Mouse (Mus musculus): ENCODE measurements around the gene Grin2d. TPM values are rescaled to one million over a fixed set of nuclear protein-coding genes. Genes with fewer than 3 reads are reported as not detected.
A peak's percentile ranks its signal among the peaks of the same experiment; 100 is the strongest.

Gene Grin2d
- total and polyA plus RNA-seq, 3 experiments: 0.04 to 0.07 TPM; not detected in 1

DNA sequence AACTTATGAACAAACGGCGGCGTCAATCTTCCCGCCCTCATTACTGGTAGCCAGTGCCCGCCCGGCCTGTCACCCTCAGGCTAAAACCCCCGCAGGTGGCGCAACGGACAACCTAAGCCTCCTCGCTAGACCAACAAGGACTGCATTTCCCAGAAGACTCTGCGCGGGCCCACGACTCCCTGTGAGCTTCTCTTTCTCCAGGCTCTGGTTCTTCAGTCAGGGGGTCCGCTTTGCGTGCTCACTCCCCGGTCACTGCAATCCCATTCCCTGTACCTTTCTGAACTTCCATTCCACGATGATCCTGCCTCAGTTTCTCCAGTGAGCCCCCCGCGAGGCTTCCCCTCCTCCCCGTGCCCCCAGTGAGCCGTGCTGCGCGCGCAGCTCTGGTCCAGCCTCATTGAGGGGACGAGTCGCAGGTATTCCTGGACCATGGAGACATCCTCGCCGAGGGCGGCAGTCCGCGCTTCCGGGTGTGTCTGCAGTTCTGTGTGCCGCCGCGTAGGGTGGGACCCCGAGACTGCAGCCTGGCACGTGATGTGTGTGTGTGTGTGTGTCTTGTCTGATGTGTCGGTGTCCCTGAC, 94.6 kb downstream of the Grin2d start, which contains the start of gene Lmtk3 (continued):
- TF ChIP-seq E2F4 (IDR thresholded peaks at IDR 0.05; ENCODE audit: insufficient replicate concordance, low read depth, low read length) (no peak), KAT2A (IDR thresholded peaks at IDR 0.05; ENCODE audit: insufficient replicate concordance, low read length) (no peak), ZC3H11A (IDR thresholded peaks at IDR 0.05; ENCODE audit: low read depth, low read length) (no peak), SIN3A (IDR thresholded peaks at IDR 0.05; ENCODE audit: low read length) (no peak), HCFC1 (IDR thresholded peaks at IDR 0.05; ENCODE audit: low read depth, low read length) (peak; percentile 85), MYC (IDR thresholded peaks at IDR 0.05; ENCODE audit: low read depth, low read length) (no peak), IRF4 (IDR thresholded peaks at IDR 0.05; ENCODE audit: low read depth, low read length) (no peak), MAX (IDR thresholded peaks at IDR 0.05; ENCODE audit: low read length) (no peak), USF1 (IDR thresholded peaks at IDR 0.05; ENCODE audit: low read depth, low read length) (no peak), POLR2A (IDR thresholded peaks at IDR 0.05; ENCODE audit: low read depth, low read length) (peak; percentile 28; the same call in 1 of the 2 replicates), MAFK (IDR thresholded peaks at IDR 0.05; ENCODE audit: insufficient replicate concordance, low read length) (no peak), BHLHE40 (IDR thresholded peaks at IDR 0.05; ENCODE audit: low read depth, low read length) (peak; percentile 75)

DNA sequence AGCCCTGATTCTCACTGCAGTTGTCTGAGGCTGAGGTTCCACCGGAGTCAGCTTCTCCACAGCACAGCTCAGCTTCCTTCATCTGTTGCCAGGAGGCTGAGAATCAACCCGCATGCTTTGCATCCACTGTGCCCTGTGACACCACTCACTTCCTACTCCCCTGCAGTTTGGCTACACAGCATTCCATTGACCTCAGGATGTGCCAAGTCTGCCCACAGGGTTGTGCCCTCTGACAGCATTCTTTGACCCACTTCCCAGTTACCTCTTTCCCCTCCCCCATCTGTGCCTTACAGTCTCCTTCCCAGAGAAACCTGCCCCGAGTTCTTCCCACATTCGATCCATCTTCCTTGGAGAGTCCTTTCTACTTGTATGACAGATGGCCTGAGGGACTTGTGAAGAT, 95.9 kb downstream of the Grin2d start:
- Histone ChIP-seq H3K4me2 (ENCODE audit: insufficient read depth, low read depth, poor library complexity, severe bottlenecking) (no peak overlapping the region), H3K9ac (ENCODE audit: insufficient read depth, low read depth) (no peak overlapping the region), H3K4me3 (replicated peaks in 1 of 3; ENCODE audit: low read depth in 2 of 3, low read length in 2 of 3, poor library complexity in 1 of 3) (no peak overlapping the region), H3K9me3 (replicated peaks; ENCODE audit: low read length) (no peaks in the 10 kb centered on the region), H3K4me1 (ENCODE audit: control insufficient read depth in 1 of 2, insufficient read depth in 2 of 2) (peaks cover 15 to 23% of the 10 kb centered on the region in 2 experiments), H3K27ac (ENCODE audit: insufficient read depth, low read depth) (no peak overlapping the region), H3K79me2 (replicated peaks; ENCODE audit: control insufficient read depth, extremely low read depth, insufficient read depth, poor library complexity, severe bottlenecking) (no peaks in the 10 kb centered on the region), H3K27me3 (replicated peaks) (peaks cover 24% of the 10 kb centered on the region), H3K36me3 (replicated peaks in 1 of 2; ENCODE audit: control insufficient read depth in 1 of 2, insufficient read depth in 1 of 2, low read length in 1 of 2) (no peaks in the 10 kb centered on the region)
- dilution Hi-C loops (cut with MboI; ENCODE audit: extremely low pct_ligation_motif_present, extremely low pct_unique_long_range_greater_than_20kb, low sequenced_read_pairs) (no loop called here), in situ Hi-C loops (cut with MboI; ENCODE audit: low pct_ligation_motif_present, low pct_unique_long_range_greater_than_20kb, low sequenced_read_pairs) (no loop called here)
- no peak for DNase-seq (ENCODE audit: extremely low read depth)
- TF ChIP-seq MXI1 (IDR thresholded peaks at IDR 0.05; ENCODE audit: low read depth, low read length): no peak
- no peak for TF ChIP-seq CHD1 (IDR thresholded peaks at IDR 0.05; ENCODE audit: low read depth, low read length)
- TF ChIP-seq MAFK (IDR thresholded peaks at IDR 0.05; ENCODE audit: insufficient replicate concordance, low read length): no peak
- TF ChIP-seq UBTF (IDR thresholded peaks at IDR 0.05; ENCODE audit: low read depth, low read length): no peak
- no peak for TF ChIP-seq POLR2AphosphoS2 (IDR thresholded peaks at IDR 0.05; ENCODE audit: low read depth, low read length)
- no peak for TF ChIP-seq RCOR1 (conservative IDR thresholded peaks at IDR 0.05; ENCODE audit: low read depth, low read length)
- no peak for TF ChIP-seq SIN3A (IDR thresholded peaks at IDR 0.05; ENCODE audit: low read length)
- no peak for TF ChIP-seq JUN (IDR thresholded peaks at IDR 0.05; ENCODE audit: insufficient read depth, low read depth, low read length)
- TF ChIP-seq ZNF384 (IDR thresholded peaks at IDR 0.05; ENCODE audit: low read depth, low read length): no peak
- no peak for TF ChIP-seq CTCF (conservative IDR thresholded peaks at IDR 0.05 in 1 of 2, IDR thresholded peaks at IDR 0.05 in 1 of 2; ENCODE audit: low read depth in 2 of 2, low read length in 2 of 2)
- TF ChIP-seq BHLHE40 (IDR thresholded peaks at IDR 0.05; ENCODE audit: low read depth, low read length): no peak
- TF ChIP-seq ZC3H11A (IDR thresholded peaks at IDR 0.05; ENCODE audit: low read depth, low read length): no peak
- no peak for TF ChIP-seq SMC3 (IDR thresholded peaks at IDR 0.05; ENCODE audit: low read depth, low read length)
- TF ChIP-seq ELF1 (IDR thresholded peaks at IDR 0.05; ENCODE audit: low read depth, low read length): no peak
- no peak for TF ChIP-seq CHD2 (IDR thresholded peaks at IDR 0.05; ENCODE audit: low read length)
- no peak for TF ChIP-seq USF1 (IDR thresholded peaks at IDR 0.05; ENCODE audit: low read depth, low read length)

Other genes with a start within 250 kb of the Grin2d start
Only the 20 nearest of the 23 such genes appear.
- gene Ntn5, start 194.4 kb downstream of the Grin2d start, total RNA-seq (2012; rRNA removed): 0.08 TPM in 1 of 2 replicates, not detected in the other
- gene Ntn5, start 194.4 kb downstream of the Grin2d start, total RNA-seq (2014; rRNA removed): not detected in 2 replicates
- 0.57 and 0.63 TPM in 2 replicates for gene Ntn5, start 194.4 kb downstream of the Grin2d start, polyA plus RNA-seq (2012; ENCODE audit: insufficient read length, low read depth)
- gene Sec1, start 184.0 kb downstream of the Grin2d start, total RNA-seq (2012; rRNA removed): 0.04 and 0.08 TPM in 2 replicates
- 0.18 and 0.26 TPM in 2 replicates for gene Sec1, start 184.0 kb downstream of the Grin2d start, total RNA-seq (2014; rRNA removed)
- 0.33 and 0.46 TPM in 2 replicates for gene Sec1, start 184.0 kb downstream of the Grin2d start, polyA plus RNA-seq (2012; ENCODE audit: insufficient read length, low read depth)
- gene Car11, start 178.5 kb downstream of the Grin2d start, total RNA-seq (2012; rRNA removed): 0.25 TPM in 1 of 2 replicates, not detected in the other
- not detected in 2 replicates for gene Car11, start 178.5 kb downstream of the Grin2d start, total RNA-seq (2014; rRNA removed)
- 0.61 TPM in 1 of 2 replicates, not detected in the other for gene Car11, start 178.5 kb downstream of the Grin2d start, polyA plus RNA-seq (2012; ENCODE audit: insufficient read length, low read depth)
- gene Dbp, start 173.3 kb downstream of the Grin2d start, total RNA-seq (2012; rRNA removed): 7.9 and 8.5 TPM in 2 replicates
- 11.0 and 12.4 TPM in 2 replicates for gene Dbp, start 173.3 kb downstream of the Grin2d start, total RNA-seq (2014; rRNA removed)
- 7.2 and 10.4 TPM in 2 replicates for gene Dbp, start 173.3 kb downstream of the Grin2d start, polyA plus RNA-seq (2012; ENCODE audit: insufficient read length, low read depth)
- gene Rpl18, start 162.9 kb downstream of the Grin2d start, total RNA-seq (2012; rRNA removed): 3,614 and 3,766 TPM in 2 replicates
- 3,153 and 3,204 TPM in 2 replicates for gene Rpl18, start 162.9 kb downstream of the Grin2d start, total RNA-seq (2014; rRNA removed)
- gene Rpl18, start 162.9 kb downstream of the Grin2d start, polyA plus RNA-seq (2012; ENCODE audit: insufficient read length, low read depth): 2,393 and 2,438 TPM in 2 replicates
- 16.6 and 19.2 TPM in 2 replicates for gene Sphk2, start 160.4 kb downstream of the Grin2d start, total RNA-seq (2012; rRNA removed)
- gene Sphk2, start 160.4 kb downstream of the Grin2d start, total RNA-seq (2014; rRNA removed): 7.3 and 9.4 TPM in 2 replicates
- 21.8 and 22.4 TPM in 2 replicates for gene Sphk2, start 160.4 kb downstream of the Grin2d start, polyA plus RNA-seq (2012; ENCODE audit: insufficient read length, low read depth)
- 1.3 and 1.4 TPM in 2 replicates for gene Fam83e, start 157.2 kb downstream of the Grin2d start, total RNA-seq (2012; rRNA removed)
- gene Fam83e, start 157.2 kb downstream of the Grin2d start, total RNA-seq (2014; rRNA removed): 0.13 and 0.39 TPM in 2 replicates
- 0.40 and 0.74 TPM in 2 replicates for gene Fam83e, start 157.2 kb downstream of the Grin2d start, polyA plus RNA-seq (2012; ENCODE audit: insufficient read length, low read depth)
- 0.21 TPM in 1 of 2 replicates, not detected in the other for gene Spaca4, start 152.6 kb downstream of the Grin2d start, total RNA-seq (2012; rRNA removed)
- not detected in 2 replicates for gene Spaca4, start 152.6 kb downstream of the Grin2d start, total RNA-seq (2014; rRNA removed)
- gene Spaca4, start 152.6 kb downstream of the Grin2d start, polyA plus RNA-seq (2012; ENCODE audit: insufficient read length, low read depth): 0.35 TPM in 1 of 2 replicates, not detected in the other
- 0.30 and 0.46 TPM in 2 replicates for gene Lmtk3, start 94.6 kb downstream of the Grin2d start, total RNA-seq (2012; rRNA removed)
- gene Lmtk3, start 94.6 kb downstream of the Grin2d start, total RNA-seq (2014; rRNA removed): 0.19 TPM in 1 of 2 replicates, not detected in the other
- gene Lmtk3, start 94.6 kb downstream of the Grin2d start, polyA plus RNA-seq (2012; ENCODE audit: insufficient read length, low read depth): 0.18 and 0.34 TPM in 2 replicates
- 0.13 and 0.17 TPM in 2 replicates for gene Sult2b1, start 93.7 kb downstream of the Grin2d start, total RNA-seq (2012; rRNA removed)
- not detected in 2 replicates for gene Sult2b1, start 93.7 kb downstream of the Grin2d start, total RNA-seq (2014; rRNA removed)
- gene Sult2b1, start 93.7 kb downstream of the Grin2d start, polyA plus RNA-seq (2012; ENCODE audit: insufficient read length, low read depth): 0.29 TPM in 1 of 2 replicates, not detected in the other
- 59.1 and 64.2 TPM in 2 replicates for gene Cyth2, start 63.8 kb downstream of the Grin2d start, total RNA-seq (2012; rRNA removed)
- 25.6 and 28.7 TPM in 2 replicates for gene Cyth2, start 63.8 kb downstream of the Grin2d start, total RNA-seq (2014; rRNA removed)
- 59.4 and 75.4 TPM in 2 replicates for gene Cyth2, start 63.8 kb downstream of the Grin2d start, polyA plus RNA-seq (2012; ENCODE audit: insufficient read length, low read depth)
- gene Kcnj14, start 53.6 kb downstream of the Grin2d start, total RNA-seq (2012; rRNA removed): 1.5 and 2.1 TPM in 2 replicates
- 1.0 and 1.3 TPM in 2 replicates for gene Kcnj14, start 53.6 kb downstream of the Grin2d start, total RNA-seq (2014; rRNA removed)
- 3.2 and 3.5 TPM in 2 replicates for gene Kcnj14, start 53.6 kb downstream of the Grin2d start, polyA plus RNA-seq (2012; ENCODE audit: insufficient read length, low read depth)
- 83.0 and 128 TPM in 2 replicates for gene Grwd1, start 47.4 kb downstream of the Grin2d start, total RNA-seq (2012; rRNA removed)
- gene Grwd1, start 47.4 kb downstream of the Grin2d start, total RNA-seq (2014; rRNA removed): 88.1 and 98.5 TPM in 2 replicates
- 108 and 115 TPM in 2 replicates for gene Grwd1, start 47.4 kb downstream of the Grin2d start, polyA plus RNA-seq (2012; ENCODE audit: insufficient read length, low read depth)
- 59.7 and 60.8 TPM in 2 replicates for gene Kdelr1, start 5.6 kb downstream of the Grin2d start, total RNA-seq (2012; rRNA removed)
- gene Kdelr1, start 5.6 kb downstream of the Grin2d start, total RNA-seq (2014; rRNA removed): 61.5 and 66.9 TPM in 2 replicates
- gene Kdelr1, start 5.6 kb downstream of the Grin2d start, polyA plus RNA-seq (2012; ENCODE audit: insufficient read length, low read depth): 72.8 and 80.5 TPM in 2 replicates
- gene Syngr4, start 18.3 kb upstream of the Grin2d start, total RNA-seq (2012; rRNA removed): not detected in 2 replicates
- not detected in 2 replicates for gene Syngr4, start 18.3 kb upstream of the Grin2d start, total RNA-seq (2014; rRNA removed)
- gene Syngr4, start 18.3 kb upstream of the Grin2d start, polyA plus RNA-seq (2012; ENCODE audit: insufficient read length, low read depth): not detected in 2 replicates
- 9.4 and 14.6 TPM in 2 replicates for gene Tmem143, start 18.6 kb upstream of the Grin2d start, total RNA-seq (2012; rRNA removed)
- gene Tmem143, start 18.6 kb upstream of the Grin2d start, total RNA-seq (2014; rRNA removed): 12.8 and 14.2 TPM in 2 replicates
- gene Tmem143, start 18.6 kb upstream of the Grin2d start, polyA plus RNA-seq (2012; ENCODE audit: insufficient read length, low read depth): 7.2 and 8.8 TPM in 2 replicates
- gene Emp3, start 43.0 kb upstream of the Grin2d start, total RNA-seq (2012; rRNA removed): 18.8 and 24.7 TPM in 2 replicates
- gene Emp3, start 43.0 kb upstream of the Grin2d start, total RNA-seq (2014; rRNA removed): 49.7 and 56.6 TPM in 2 replicates
- 125 and 135 TPM in 2 replicates for gene Emp3, start 43.0 kb upstream of the Grin2d start, polyA plus RNA-seq (2012; ENCODE audit: insufficient read length, low read depth)
- gene Ccdc114, start 45.7 kb upstream of the Grin2d start, total RNA-seq (2012; rRNA removed): not detected in 2 replicates
- gene Ccdc114, start 45.7 kb upstream of the Grin2d start, total RNA-seq (2014; rRNA removed): not detected in 2 replicates
- 0.11 TPM in 1 of 2 replicates, not detected in the other for gene Ccdc114, start 45.7 kb upstream of the Grin2d start, polyA plus RNA-seq (2012; ENCODE audit: insufficient read length, low read depth)
- 9.0 and 10.5 TPM in 2 replicates for gene Abcc6, start 151.9 kb upstream of the Grin2d start, total RNA-seq (2012; rRNA removed)
- gene Abcc6, start 151.9 kb upstream of the Grin2d start, total RNA-seq (2014; rRNA removed): 2.2 and 7.8 TPM in 2 replicates
- gene Abcc6, start 151.9 kb upstream of the Grin2d start, polyA plus RNA-seq (2012; ENCODE audit: insufficient read length, low read depth): 6.4 and 7.4 TPM in 2 replicates
- gene Nomo1, start 155.3 kb upstream of the Grin2d start, total RNA-seq (2012; rRNA removed): 89.6 and 102 TPM in 2 replicates
- gene Nomo1, start 155.3 kb upstream of the Grin2d start, total RNA-seq (2014; rRNA removed): 41.9 and 43.4 TPM in 2 replicates
- 97.8 and 103 TPM in 2 replicates for gene Nomo1, start 155.3 kb upstream of the Grin2d start, polyA plus RNA-seq (2012; ENCODE audit: insufficient read length, low read depth)

Measured in CH12.LX (cell line).